Mouse (Mus musculus) liver, embryonic 14.5 days (tissue): ENCODE measurements around the gene Slamf7. TPM values are rescaled to one million over a fixed set of nuclear protein-coding genes. Genes with fewer than 3 reads are reported as not detected.
"Not testable (repeated sequence)": the region's sequence is repeated elsewhere in the genome, so short reads cannot be mapped to it uniquely, and the experiment has no call there.

ENCODE experiments used
- ATAC-seq: fragments of 200-750 bp; cut with Nextera tagmentation; 2 replicates; pipeline ENCODE4 v1.8.0; 2017; ENCODE audit warnings: moderate number of reproducible peaks, mild to moderate bottlenecking, moderate library complexity; ENCODE audit not compliant: insufficient read depth
- DNase-seq, 3 experiments: peaks; one replicate each; pipeline ENCODE4 v3.0.0-alpha.2; 2012 to 2013; ENCODE audit warnings: low read depth in 3 of 3, low spot score in 3 of 3
- H3K27ac ChIP-seq: fragments of 300-500 bp; sonication (generic); 2 replicates; pipeline ENCODE4 v1.5.1; 2014; ENCODE audit warnings: moderate library complexity, mild to moderate bottlenecking, control low read depth, inconsistent platforms
- H3K27me3 ChIP-seq: fragments of 300-500 bp; sonication (generic); 2 replicates; pipeline ENCODE4 v1.6.1; 2014; ENCODE audit warnings: mild to moderate bottlenecking, low read length, moderate library complexity; ENCODE audit not compliant: control insufficient read depth, insufficient read depth
- H3K36me3 ChIP-seq: fragments of 300-500 bp; sonication (generic); replicated peaks from 2 replicates; pipeline ENCODE4 v1.6.1; 2014; ENCODE audit warnings: low read depth; ENCODE audit not compliant: control insufficient read depth, insufficient read depth
- H3K4me1 ChIP-seq, 2 experiments: fragments of 200-500 bp in 1 of 2; fragments of 300-500 bp in 1 of 2; sonication (generic) in 1 of 2; replicated peaks; 2 replicates each; pipeline ENCODE4 v1.6.1; 2012 to 2014; ENCODE audit warnings: antibody characterized with exemption in 1 of 2, inconsistent platforms in 1 of 2, low read length in 1 of 2; ENCODE audit not compliant: control insufficient read depth in 2 of 2, insufficient read depth in 2 of 2
- H3K4me2 ChIP-seq: fragments of 300-500 bp; sonication (generic); 2 replicates; pipeline ENCODE4 v1.6.1; 2014; ENCODE audit warnings: low read depth, mild to moderate bottlenecking, control low read depth, moderate library complexity
- H3K4me3 ChIP-seq, 2 experiments: fragments of 200-500 bp in 1 of 2; fragments of 300-500 bp in 1 of 2; sonication (generic) in 1 of 2; 2 replicates each; pipeline ENCODE4 v1.5.1; 2012 to 2014; ENCODE audit warnings: low read depth in 2 of 2, low read length in 2 of 2, mild to moderate bottlenecking in 2 of 2, control low read depth in 1 of 2, inconsistent platforms in 1 of 2, moderate library complexity in 1 of 2; ENCODE audit not compliant: insufficient read depth in 1 of 2
- H3K9ac ChIP-seq: fragments of 300-500 bp; sonication (generic); replicated peaks from 2 replicates; pipeline ENCODE4 v1.6.1; 2014; ENCODE audit warnings: mild to moderate bottlenecking, control low read depth, moderate library complexity
- H3K9me3 ChIP-seq: fragments of 300-500 bp; sonication (generic); 2 replicates; pipeline ENCODE4 v1.6.1; 2016; ENCODE audit warnings: low read length, mixed read lengths; ENCODE audit not compliant: control insufficient read depth
- CTCF ChIP-seq: IDR thresholded peaks from 2 replicates; pipeline ENCODE4 v1.5.1; 2016; ENCODE audit warnings: antibody characterized with exemption, low read depth, control low read depth
- EP300 ChIP-seq: IDR thresholded peaks from 2 replicates; pipeline ENCODE4 v1.6.1; 2016; ENCODE audit warnings: antibody characterized with exemption, low read depth
- WGBS: fragments of 180-500 bp; shearing (Covaris S2); extraction: QIAGEN DNeasy Blood & Tissue Kit; methylation state at CpG from one replicate; pipeline ENCODE4 v1.1.7; 2014; ENCODE audit not compliant: insufficient replicate concordance; 5-methylcytosine and 5-hydroxymethylcytosine counted together
- polyA plus RNA-seq, 2 experiments: library from polyadenylated mRNA; depleted of rRNA in 1 of 2; stranded (reverse) in 1 of 2; unstranded in 1 of 2; fragments of >200 nt; fragmentation: Nextera tagmentation in 1 of 2; extraction: Ambion mirVana in 1 of 2; gene quantifications; 2 replicates each; pipeline versions ENCODE4 v1.2.1 to v1.2.3; 2012 to 2014

The Slamf7 gene
- polyA plus RNA-seq, 2 experiments: 0.03 to 0.17 TPM

DNA sequence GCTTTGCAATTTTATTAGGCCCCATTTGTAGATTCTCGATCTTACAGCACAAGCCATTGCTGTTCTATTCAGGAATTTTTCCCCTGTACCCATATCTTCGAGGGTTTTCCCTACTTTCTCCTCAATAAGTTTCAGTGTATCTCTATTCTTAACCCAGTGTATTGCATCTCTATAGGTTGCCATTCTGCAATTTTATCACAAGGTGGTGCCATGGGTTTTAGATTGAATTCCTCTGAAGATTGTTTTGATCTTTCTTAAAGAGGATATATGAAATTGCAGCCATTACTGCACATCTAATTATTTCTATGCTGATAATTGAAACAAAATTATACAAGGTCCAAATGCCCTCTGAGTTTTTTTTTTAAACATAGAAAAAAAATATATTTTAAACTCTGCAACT is 19.6 kb upstream of the Slamf7 start:
- not testable (repeated sequence) for H3K27ac ChIP-seq, ATAC-seq, H3K36me3 ChIP-seq, H3K27me3 ChIP-seq, H3K4me3 ChIP-seq, DNase-seq, H3K4me2 ChIP-seq, H3K9me3 ChIP-seq, H3K9ac ChIP-seq
- whole genome bisulfite sequencing: 38% methylated on average over 2 of the region's 2 CpGs
- TF ChIP-seq CTCF: peak; percentile 6; the same call in 1 of the 2 replicates
- peaks cover 8 to 15% of the 10 kb centered on the region in 2 experiments for H3K4me1 ChIP-seq

DNA sequence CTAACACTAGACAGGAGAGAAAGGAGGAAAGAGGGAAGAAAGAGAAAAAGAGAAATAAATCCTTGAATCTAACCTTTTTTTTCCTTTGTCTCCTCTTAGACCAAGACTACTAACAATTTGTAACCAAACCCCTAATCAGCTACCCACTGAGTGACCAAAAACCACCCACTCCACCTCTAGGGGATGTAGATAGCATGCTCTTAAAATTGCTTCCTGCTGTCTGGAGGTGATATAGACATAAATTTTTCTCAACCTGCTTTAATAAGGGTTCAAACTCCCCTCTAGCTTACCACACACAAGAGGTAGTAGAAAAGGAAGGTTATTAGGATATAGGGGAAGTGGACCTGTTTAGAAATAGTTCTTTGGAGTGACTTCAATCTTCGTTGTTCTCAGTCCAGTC is 14.3 kb upstream of the Slamf7 start:
- WGBS: 52% methylated on average over 1 of the region's 1 CpGs
- DNase-seq: no peak

DNA sequence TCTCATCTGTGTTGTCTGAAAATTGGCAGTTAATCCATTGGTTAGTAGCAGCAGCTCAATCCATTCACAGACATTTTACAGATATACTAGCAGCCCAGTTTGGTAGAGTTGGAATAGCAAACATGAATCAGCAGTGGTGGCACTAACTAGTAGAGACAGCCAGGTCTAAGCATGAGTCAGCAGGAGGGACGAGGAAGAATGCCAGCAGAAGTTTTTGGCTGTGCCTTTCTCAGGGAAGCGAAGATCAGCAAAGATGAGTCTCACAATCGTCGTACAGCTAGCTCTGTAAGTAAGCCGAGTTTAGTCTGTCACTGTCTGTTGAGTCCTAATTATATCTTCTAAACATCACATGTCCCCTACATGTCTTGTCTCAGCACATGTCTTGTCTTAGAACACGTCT is 13.5 kb upstream of the Slamf7 start:
- Histone ChIP-seq H3K9me3 (no peaks in the 10 kb centered on the region), H3K9ac (no peak overlapping the region), H3K4me3 (no peak overlapping the region), H3K27me3 (no peaks in the 10 kb centered on the region), H3K36me3 (no peaks in the 10 kb centered on the region), H3K4me2 (no peak overlapping the region), H3K27ac (no peak overlapping the region), H3K4me1 (no peaks in the 10 kb centered on the region)
- 65% methylated on average over 6 of the region's 6 CpGs for WGBS
- ATAC-seq: no peak
- DNase-seq: no peak
- TF ChIP-seq CTCF (no peak), EP300 (no peak)

More for the DNA sequence above, 14.3 kb upstream of the Slamf7 start:
- Histone ChIP-seq H3K4me2 (no peak overlapping the region), H3K36me3 (no peaks in the 10 kb centered on the region), H3K9me3 (no peaks in the 10 kb centered on the region), H3K27ac (no peak overlapping the region), H3K4me1 (no peaks in the 10 kb centered on the region), H3K9ac (no peak overlapping the region), H3K27me3 (no peaks in the 10 kb centered on the region), H3K4me3 (no peak overlapping the region)
- ATAC-seq: no peak
- TF ChIP-seq CTCF: no peak
- no peak for TF ChIP-seq EP300

DNA sequence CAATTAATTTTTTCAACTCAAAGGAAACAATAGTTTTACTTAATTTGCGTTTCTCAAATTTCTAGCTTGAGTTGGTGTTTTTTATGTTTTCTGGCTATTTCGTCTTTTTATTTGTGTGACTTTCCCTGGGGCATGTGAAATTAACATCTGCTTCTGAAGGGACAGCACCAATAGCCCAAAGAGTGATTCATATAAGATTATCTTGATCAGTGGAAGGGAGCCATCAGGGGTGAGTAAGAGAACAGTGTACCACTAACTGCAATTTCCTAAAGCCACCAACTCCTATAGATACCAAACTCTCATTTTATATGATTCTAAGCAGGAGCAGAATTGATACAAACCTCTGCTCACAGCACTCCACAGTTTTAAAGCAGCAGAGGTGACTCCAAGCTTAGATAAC is 10.9 kb upstream of the Slamf7 start:
- DNase-seq (no peak), ATAC-seq (no peak)
- Histone ChIP-seq H3K4me3 (no peak overlapping the region), H3K9me3 (no peaks in the 10 kb centered on the region), H3K4me2 (no peak overlapping the region), H3K27me3 (no peaks in the 10 kb centered on the region), H3K27ac (no peak overlapping the region), H3K9ac (no peak overlapping the region), H3K4me1 (no peaks in the 10 kb centered on the region), H3K36me3 (no peaks in the 10 kb centered on the region)
- WGBS: 72% methylated on average over 2 of the region's 2 CpGs
- TF ChIP-seq CTCF (no peak), EP300 (no peak)

DNA sequence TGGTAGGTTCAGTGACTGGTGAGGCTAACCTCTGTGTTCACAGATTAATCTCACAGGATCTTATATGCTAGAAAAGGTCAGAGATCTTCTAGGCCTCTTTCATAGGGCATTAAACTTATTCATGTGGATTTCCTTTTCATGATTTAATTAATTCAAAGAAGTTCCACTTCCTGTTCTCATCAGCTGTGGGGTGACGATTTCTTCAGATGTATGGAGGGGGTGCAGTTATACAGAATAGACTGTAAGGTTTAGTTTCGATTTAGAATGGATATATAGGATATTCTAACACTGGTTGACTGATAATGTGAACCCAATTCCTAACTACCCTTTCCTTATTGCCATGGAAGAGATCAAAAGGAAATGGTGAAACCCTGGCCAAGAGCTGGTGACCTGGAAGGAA is 8.6 kb upstream of the Slamf7 start:
- H3K27ac ChIP-seq: no peak overlapping the region
- H3K4me2 ChIP-seq: no peak overlapping the region
- no peaks in the 10 kb centered on the region for H3K36me3 ChIP-seq
- WGBS: 51% methylated on average over 2 of the region's 2 CpGs
- H3K9ac ChIP-seq: no peak overlapping the region
- no peaks in the 10 kb centered on the region for H3K27me3 ChIP-seq
- H3K9me3 ChIP-seq: no peaks in the 10 kb centered on the region
- ATAC-seq (no peak), DNase-seq (no peak)
- TF ChIP-seq CTCF (no peak), EP300 (no peak)
- H3K4me1 ChIP-seq: no peaks in the 10 kb centered on the region
- no peak overlapping the region for H3K4me3 ChIP-seq
